Mouse (Mus musculus) brain, embryonic 14.5 days (tissue): ENCODE results near the gene Smarcc1. TPM values are rescaled to one million over a fixed set of nuclear protein-coding genes. Genes with fewer than 3 reads are reported as not detected.
"Not testable (repeated sequence)": the region's sequence is repeated elsewhere in the genome, so short reads cannot be mapped to it uniquely, and the experiment has no call there.

Source experiments
- DNase-seq: peaks from one replicate; pipeline ENCODE4 v3.0.0-alpha.2; 2011; ENCODE audit warnings: low read depth
- CTCF ChIP-seq: fragments of 200-500 bp; IDR thresholded peaks from 2 replicates; pipeline ENCODE4 v1.5.1; 2012; ENCODE audit warnings: inconsistent platforms, mild to moderate bottlenecking, moderate library complexity, borderline replicate concordance; ENCODE audit not compliant: insufficient read depth, insufficient read length; ENCODE audit errors: extremely low read depth
- POLR2A ChIP-seq: fragments of 200-500 bp; IDR thresholded peaks from 2 replicates; pipeline ENCODE4 v1.6.1; 2012; ENCODE audit warnings: mild to moderate bottlenecking, inconsistent platforms, borderline replicate concordance; ENCODE audit not compliant: poor library complexity, insufficient read depth, insufficient read length, severe bottlenecking; ENCODE audit errors: extremely low read depth
- polyA plus RNA-seq: library from polyadenylated mRNA; depleted of rRNA; stranded (reverse); fragments of >200 nt; gene quantifications from 2 replicates; pipeline ENCODE4 v1.2.3, GENCODE M21; 2012

Gene Smarcc1
- polyA plus RNA-seq, 1 experiment = 82.7 TPM

DNA sequence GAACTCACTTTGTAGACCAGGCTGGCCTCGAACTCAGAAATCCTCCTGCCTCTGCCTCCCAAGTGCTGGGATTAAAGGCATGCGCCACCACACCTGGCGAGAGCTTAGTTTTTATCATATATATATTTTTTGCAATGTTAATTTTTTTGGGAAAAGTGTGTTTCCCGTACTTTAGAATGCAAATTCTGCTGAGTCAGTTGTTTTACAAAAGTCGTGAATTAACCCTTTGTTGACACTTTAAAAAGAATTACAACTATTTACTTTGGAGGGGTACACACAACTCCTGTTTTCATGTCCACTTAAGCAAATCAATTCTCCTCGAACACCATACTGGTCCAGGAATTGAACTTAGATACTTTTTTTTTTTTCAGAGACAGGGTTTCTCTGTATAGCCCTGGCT lies 15.4 kb downstream of the Smarcc1 start:
- TF ChIP-seq POLR2A (no peak), CTCF (no peak)
- no peak for DNase-seq

DNA sequence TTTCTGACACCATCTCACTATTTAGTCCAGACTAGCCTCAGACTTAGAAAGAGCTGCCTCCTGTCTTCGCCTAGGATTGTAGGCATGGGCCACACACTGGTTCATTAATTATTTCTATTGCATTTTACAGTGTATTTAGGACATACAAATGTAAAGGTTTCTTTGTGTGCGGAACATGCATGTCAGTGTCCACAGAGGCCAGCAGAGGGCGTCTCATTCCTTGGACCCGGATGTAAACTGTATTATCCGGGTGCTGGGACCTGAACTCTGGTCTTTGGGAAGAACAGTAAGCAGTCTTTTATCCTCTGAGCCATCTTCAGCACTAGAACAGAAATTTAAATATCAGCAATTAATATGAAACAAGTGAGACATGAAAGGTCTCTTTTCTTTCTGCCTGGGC lies 16.7 kb downstream of the Smarcc1 start:
- DNase-seq = no peak
- TF ChIP-seq CTCF (peak; percentile 36; the same call in 1 of the 2 replicates), POLR2A (no peak)

DNA sequence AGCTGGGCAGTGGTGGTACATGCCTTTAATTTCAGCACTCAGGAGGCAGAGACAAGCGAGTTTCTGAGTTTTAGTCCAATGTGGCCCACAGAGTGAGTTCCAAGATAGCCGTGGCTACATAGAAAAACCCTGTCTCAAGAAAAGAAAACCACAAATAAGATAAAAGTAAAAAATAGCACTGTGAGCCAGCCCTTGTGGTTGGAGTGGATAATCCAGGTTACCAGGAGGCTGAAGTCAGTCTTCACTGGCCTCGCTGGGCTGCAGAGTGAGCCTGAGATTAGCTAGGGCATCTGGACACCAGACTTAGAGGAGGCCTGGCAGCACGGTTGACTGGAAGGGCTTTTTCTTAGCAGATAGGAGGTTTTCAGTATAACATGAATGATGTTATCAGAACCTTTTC lies 21.6 kb downstream of the Smarcc1 start:
- TF ChIP-seq POLR2A (no peak), CTCF (no peak)

DNA sequence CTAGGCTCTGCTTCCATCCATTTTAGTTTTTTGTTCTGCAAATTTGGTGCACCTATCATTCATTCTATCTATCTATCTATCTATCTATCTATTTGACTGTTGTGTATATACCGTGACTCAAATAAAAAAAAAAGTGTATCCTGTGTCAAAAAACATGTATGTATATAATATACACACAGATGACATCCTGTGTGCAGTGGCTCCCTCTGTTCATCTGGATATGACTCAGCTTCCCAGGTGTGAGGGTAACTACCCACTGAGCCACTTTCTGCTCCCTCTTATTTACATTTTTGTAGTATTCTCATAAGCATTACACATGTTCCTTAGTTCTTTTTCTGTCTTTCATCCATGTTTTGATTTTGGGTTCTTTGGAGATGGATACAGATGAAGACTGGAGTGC lies 24.6 kb downstream of the Smarcc1 start:
- TF ChIP-seq POLR2A (no peak), CTCF (no peak)
- DNase-seq = no peak

More for the DNA sequence above, 21.6 kb downstream of the Smarcc1 start:
- DNase-seq = no peak

DNA sequence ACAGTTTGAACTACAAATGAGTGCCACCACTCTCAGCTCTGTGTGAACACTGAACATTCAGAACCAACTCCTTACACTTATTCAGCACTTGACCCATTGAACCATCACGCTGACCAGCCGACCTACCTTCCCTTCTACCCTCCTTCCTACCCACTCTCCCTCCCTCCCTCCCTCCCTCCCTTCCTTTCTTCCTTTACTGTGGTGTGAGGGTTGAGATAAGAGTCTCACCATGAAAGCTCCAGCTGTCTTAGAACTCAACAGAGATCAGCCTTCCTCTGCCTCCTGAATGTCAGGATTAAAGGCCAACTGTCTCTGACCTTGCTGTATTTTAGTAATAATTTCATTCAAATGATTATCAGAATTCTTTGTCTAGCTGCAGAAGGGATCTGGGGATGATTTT lies 31.1 kb downstream of the Smarcc1 start:
- DNase-seq = no peak
- TF ChIP-seq POLR2A (no peak), CTCF (no peak)

DNA sequence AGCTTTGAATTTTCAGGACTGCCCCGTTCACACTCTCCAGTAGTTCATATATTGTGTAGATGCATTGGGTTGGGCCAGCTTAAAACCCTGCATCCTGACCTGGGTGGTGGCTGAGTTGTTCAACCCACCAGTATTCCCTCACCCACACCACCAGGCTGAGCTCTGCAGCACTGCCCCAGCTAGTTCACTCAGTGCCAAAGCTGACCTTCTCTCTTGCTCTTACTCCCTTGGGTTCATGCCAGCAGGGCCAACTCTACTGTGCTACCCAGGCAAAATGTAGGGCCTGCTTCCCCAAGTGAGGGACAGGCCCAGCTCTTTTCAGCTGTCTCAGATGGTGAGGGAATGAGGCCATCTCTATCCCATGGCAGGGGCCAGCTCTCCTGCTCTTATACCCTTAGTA lies 41.5 kb downstream of the Smarcc1 start:
- DNase-seq = no peak

DNA sequence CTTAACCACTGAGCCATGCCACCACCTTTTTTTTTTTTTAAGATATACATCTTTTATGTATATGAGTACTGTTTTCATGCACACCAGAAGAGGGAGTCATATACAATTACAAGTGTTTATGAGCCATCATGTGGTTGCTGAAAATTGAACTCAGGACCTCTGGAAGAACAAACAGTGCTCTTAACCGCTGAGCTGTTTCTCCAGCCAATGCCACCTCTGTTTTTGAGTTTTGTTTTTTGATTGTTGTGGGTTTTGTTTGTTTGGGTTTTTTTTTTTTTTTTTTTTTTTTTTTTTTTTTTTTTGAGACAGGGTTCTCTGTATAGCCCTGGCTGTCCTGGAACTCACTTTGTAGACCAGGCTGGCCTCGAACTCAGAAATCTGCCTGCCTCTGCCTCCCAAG lies 43.0 kb downstream of the Smarcc1 start:
- not testable (repeated sequence) for DNase-seq

More for the DNA sequence above, 41.5 kb downstream of the Smarcc1 start:
- TF ChIP-seq POLR2A = no peak
- TF ChIP-seq CTCF = no peak

DNA sequence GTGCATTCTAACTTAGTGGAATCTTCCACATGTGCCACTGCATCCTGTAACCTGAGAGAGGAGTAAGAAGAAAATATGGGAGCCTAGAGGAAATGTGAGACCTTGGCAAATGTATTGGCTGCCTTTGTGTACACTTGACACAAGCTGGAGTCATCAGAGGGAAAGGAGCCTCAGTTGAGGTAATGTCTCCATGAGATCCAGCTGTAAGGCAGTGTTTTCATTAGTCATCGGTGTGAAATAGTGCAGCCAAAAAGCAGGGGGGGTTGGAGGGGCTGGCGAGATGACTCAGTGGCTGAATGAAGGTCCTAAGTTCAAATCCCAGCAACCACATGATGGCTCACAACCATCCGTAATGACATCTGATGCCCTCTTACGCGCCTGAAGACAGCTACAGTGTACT lies 44.9 kb downstream of the Smarcc1 start:
- no peak for DNase-seq
- TF ChIP-seq POLR2A = no peak
- no peak for TF ChIP-seq CTCF

DNA sequence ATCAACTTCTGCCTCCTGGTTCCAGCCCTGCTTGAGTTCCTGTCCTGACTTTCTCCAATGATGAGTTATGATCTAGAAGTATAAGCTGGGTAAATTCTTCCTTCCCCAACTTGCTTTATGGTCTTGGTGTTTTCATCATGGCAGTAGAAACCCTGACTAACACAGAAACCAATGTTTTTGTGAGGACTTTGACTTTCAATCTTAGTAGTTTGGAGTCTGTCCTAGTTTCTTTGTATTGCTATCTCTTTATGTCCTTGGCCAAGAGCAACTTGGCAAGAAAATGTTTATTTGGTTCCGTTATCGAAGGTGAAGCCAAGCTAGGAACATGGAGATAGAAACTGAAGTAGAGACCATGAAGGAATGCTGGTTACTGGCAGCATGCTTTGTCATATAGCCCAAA lies 45.6 kb downstream of the Smarcc1 start:
- no peak for DNase-seq
- TF ChIP-seq POLR2A (no peak), CTCF (no peak)

DNA sequence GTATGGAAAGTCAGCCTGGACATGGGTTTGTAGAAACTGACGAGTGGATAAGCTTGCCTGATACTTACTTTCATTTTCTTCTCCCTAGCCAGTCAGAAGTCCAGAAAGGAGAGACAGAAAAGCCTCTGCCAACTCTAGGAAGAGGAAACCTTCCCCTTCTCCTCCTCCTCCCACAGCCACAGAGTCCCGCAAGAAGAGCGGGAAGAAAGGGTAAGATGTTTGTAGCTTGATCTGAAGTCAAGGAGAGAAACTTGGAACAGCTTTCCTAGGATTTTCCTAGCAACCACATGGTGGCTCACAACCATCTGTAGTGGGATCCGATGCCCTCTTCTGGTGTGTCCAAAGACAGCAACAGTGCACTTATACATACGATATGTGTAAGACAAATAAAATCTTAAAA lies 53.4 kb downstream of the Smarcc1 start:
- DNase-seq = no peak

DNA sequence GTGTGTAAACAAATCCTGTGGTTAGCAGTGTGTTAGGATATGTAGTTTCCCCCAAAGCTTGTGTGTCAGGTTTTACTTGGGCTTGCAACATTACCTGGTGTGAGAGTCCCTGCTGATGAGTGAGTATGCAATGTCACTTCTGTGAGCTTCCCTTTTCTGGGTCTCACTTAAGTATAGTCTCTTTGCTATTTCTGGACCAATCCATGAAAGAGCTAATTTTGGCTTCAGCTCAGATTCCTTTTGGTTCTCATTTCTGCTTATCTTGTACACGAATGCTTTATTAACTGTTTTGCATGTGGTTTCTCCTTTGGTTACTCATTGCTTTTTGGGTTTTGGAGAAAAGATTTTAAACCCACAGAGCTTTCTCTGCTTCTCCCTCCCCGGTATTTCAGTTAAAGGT lies 82.4 kb downstream of the Smarcc1 start:
- DNase-seq = no peak
- no peak for TF ChIP-seq CTCF
- TF ChIP-seq POLR2A = no peak

More for the DNA sequence above, 53.4 kb downstream of the Smarcc1 start:
- TF ChIP-seq CTCF (no peak), POLR2A (no peak)

DNA sequence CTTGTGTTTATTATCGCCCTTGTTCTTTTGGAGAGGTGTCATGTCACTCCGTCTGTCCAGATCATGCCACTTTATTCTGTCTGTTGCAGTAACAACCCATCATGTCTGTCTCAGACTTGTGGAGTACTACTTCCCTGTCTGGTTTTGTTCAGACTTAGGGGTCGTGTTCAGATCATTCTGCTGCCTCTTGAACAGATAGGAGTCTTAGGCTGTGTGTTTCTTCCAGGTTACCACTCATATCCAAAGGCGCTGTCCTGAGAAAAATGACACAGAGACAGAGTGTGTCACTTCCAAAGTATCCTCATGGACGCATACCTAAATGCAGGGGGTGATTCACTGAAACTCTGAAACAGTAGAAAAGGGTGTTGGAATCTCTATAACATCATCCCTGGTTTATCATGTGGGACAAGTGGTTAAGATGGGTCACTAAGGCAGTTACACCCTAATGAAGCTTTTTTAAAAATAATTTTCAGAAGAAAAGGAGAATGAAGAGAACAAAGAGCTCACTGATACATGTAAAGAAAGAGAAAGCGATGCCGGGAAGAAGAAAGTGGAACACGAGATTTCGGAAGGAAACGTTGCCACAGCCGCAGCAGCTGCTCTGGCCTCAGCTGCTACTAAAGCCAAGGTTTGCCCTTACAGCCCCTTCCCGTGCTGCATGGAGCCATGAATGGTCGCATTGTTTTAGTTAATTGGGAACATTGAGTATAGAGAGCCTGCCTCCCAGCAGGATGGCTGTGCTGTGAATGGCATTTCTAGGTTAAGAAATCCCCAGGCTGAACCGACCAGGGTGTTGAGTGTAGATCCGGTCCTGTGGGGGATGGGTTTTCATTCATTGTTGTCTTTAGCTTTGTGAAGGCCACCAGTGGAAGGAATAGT lies 88.3 kb downstream of the Smarcc1 start:
- DNase-seq = peak; percentile 97
- TF ChIP-seq CTCF = no peak
- TF ChIP-seq POLR2A = no peak
